Mouse (Mus musculus) 416B (cell line): ENCODE results near the gene Hmbs.
"Not testable (repeated sequence)": the region's sequence is repeated elsewhere in the genome, so short reads cannot be mapped to it uniquely, and the experiment has no call there.

Source experiments
- DNase-seq: peaks from one replicate; pipeline ENCODE4 v3.0.0; 2011; ENCODE audit warnings: low read depth

Gene Hmbs

GRCm38 (mm10) chr9:44345570-44346433, 1.8 kb upstream of the Hmbs start:
- no peak for DNase-seq

GRCm38 (mm10) chr9:44343290-44343689, 738 bp downstream of the Hmbs start:
- DNase-seq = peak; percentile 81

- no peak for DNase-seq
These were observed 1.4 kb downstream of the Hmbs start for GRCm38 (mm10) chr9:44342605-44343004.

GRCm38 (mm10) chr9:44342173-44342572, 1.9 kb downstream of the Hmbs start:
- no peak for DNase-seq

GRCm38 (mm10) chr9:44341487-44341886, 2.5 kb downstream of the Hmbs start:
- no peak for DNase-seq

GRCm38 (mm10) chr9:44338574-44338973, 5.5 kb downstream of the Hmbs start:
- peak; percentile 48 for DNase-seq

- DNase-seq = peak; percentile 32
These were observed 6.4 kb downstream of the Hmbs start for GRCm38 (mm10) chr9:44337436-44338169.

- peak; percentile 61 for DNase-seq
These were observed 7.1 kb downstream of the Hmbs start for GRCm38 (mm10) chr9:44336964-44337363.

- not testable (repeated sequence) for DNase-seq
These were observed 7.5 kb downstream of the Hmbs start for GRCm38 (mm10) chr9:44336513-44336912.

GRCm38 (mm10) chr9:44336093-44336406, 8.0 kb downstream of the Hmbs start:
- DNase-seq = no peak

GRCm38 (mm10) chr9:44335331-44336092, 8.5 kb downstream of the Hmbs start:
- DNase-seq = peak; percentile 61

- DNase-seq = peak; percentile 100
These were observed 9.4 kb downstream of the Hmbs start, which contains the start of gene H2afx for GRCm38 (mm10) chr9:44334396-44335330. Gene H2afx (plus strand): TSS chr9:44334694.

- DNase-seq = no peak
These were observed 10.9 kb downstream of the Hmbs start for GRCm38 (mm10) chr9:44332918-44333638.

GRCm38 (mm10) chr9:44330736-44331135, 13.3 kb downstream of the Hmbs start:
- no peak for DNase-seq

- DNase-seq = no peak
These were observed 16.1 kb downstream of the Hmbs start for GRCm38 (mm10) chr9:44327926-44328325.

- no peak for DNase-seq
These were observed 16.8 kb downstream of the Hmbs start for GRCm38 (mm10) chr9:44327064-44327711.

GRCm38 (mm10) chr9:44326371-44327063, 17.5 kb downstream of the Hmbs start:
- peak; percentile 95 for DNase-seq

- no peak for DNase-seq
These were observed 18.2 kb downstream of the Hmbs start, which contains the start of gene Dpagt1 for GRCm38 (mm10) chr9:44325768-44326370. Gene Dpagt1 (plus strand): TSS chr9:44326019.
